Mouse (Mus musculus) liver (tissue): ENCODE results near the gene Plcb2.

Source experiments
- DNase-seq: peaks from one replicate; pipeline ENCODE4 v3.0.0-alpha.2; 2020; ENCODE audit warnings: mixed read lengths

Gene Plcb2

DNA sequence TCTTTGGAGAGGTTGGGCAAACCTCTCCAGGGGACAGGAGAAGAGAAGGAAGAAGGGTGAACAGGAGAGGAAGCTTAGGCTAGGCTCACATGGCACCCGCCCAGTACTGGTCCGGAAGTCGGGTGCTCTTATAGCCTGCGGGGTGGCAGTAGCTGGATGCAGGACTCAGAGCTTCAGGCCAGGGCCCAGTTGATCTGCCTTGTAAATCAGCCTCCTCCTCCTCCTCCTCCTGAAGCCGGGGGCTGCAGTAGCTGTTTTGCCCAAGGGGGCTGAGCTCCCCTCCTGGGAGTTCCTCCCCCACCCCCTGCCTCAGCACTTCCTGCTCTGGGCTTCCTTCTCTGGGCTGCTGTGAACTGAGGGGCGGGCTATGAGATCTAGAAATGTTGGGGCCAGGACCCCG is at the start of gene Plcb2:
Plcb2 (minus strand) TSS at position 102 of the 400 bp plus-strand sequence.
- DNase-seq, result no peak

DNA sequence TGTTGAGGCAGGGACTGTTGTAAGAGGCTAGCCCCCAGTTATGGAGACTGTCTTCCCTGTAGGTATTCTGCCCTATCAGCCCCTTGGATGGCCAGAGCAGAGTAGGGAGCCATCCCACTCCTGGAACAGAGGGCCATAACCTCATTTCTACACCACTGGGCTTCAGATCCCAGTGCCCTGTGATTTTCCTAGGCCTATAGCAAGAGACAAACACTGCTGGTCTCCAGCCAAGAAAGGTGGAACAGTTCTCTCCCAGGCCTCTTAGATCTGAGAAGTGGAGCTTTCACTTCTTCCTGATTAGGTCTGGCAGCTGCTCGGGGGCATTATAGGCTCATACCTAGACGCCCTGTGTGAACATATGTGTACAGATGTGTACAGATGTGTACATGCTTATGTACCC is 48.1 kb upstream of the Plcb2 start:
- no peak for DNase-seq

DNA sequence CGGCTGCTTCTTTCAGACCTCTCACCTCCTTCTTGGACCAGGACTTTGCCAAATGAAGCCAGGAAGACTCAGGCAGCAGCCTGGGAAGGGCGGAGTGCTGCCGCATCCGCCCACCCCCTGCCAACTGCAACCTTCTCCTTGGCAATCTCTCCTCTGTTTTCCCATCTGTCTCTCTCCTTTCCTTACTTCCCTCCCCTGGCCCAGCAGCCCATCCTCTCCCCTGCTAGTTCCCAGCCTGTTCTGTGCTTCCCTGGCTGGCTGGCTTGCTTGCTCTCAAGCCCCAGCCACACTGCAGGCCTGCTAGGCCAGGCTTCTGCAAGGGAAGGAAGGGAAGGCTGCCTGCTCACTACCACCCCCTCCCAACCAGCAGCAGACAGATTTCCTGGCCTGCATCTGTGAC is 47.6 kb upstream of the Plcb2 start:
- DNase-seq, result no peak

DNA sequence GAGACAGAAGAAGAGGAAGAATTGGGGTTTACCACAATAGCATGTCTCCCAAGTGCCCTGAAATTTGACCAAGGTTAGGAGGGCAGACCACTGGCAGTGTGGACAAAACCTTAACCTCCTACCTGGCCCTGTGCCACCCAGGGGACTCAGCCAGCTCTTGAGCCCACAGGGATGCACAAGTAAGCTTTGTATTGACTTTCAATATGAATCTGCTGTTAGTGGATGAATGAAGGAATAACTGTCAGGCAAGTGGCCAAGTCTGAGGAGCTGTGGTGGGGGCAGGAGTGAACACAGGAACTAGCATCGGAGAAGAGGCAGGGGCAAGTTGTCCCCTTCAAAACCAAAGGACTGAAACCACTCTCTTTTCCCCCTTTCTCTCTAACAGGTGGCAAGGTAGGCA is 47.2 kb upstream of the Plcb2 start:
- DNase-seq, result no peak

DNA sequence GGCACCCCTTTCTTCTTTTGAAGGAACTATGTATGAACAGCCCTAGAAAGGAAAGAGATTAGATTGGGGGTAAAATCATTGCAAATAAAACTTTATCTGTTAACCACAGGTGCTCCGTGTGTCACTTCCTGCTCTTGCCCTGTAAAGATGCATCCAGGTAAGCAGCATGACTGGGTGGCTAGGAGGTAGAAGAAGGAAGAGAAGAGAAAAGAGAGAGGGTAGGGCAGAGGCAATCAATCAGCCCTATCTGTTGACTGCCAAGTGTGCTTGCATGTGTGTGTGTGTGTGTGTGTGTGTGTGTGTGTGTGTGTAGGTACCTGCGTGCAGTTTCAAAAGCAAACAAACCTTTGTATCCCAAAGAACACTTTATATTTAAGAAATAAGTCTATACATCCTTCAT is 46.3 kb upstream of the Plcb2 start:
- no peak for DNase-seq

DNA sequence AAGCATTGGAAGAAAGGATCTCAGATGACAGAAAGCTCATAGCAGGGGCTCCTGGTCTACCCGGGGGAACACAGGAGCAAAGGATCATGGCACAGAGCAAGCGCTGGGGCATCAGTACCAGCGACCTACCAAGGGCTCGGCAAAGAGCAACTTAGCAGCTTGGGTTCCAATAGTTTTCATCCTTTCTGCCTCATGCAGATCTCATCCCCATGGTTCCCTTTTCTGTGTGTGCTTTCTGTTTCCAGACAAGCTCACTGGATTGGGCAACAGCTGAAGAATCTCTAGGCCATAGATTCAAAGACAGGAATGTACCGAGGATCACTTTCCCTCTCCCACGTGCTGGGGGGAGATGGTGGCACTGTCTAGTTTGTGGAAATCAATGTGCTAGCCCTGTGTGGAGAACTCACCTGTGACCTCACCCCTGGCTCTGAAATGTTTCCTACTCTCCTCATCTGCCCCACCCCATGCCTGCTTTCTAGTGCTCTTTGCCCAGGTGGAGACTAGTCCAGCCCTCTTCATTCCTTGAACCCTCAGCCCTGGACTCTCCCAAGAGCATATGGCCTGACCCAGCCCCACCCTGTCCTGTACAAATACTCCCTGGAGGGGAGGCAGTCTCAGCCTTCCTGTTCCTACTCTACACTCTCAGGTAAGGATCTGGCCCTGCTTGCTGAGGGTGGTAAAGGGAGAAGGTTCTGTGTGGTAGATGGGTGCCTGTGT is 44.1 kb upstream of the Plcb2 start, which contains the start of gene Phgr1:
Phgr1 (plus strand) TSS at position 612 of the 717 bp plus-strand sequence.
- no peak for DNase-seq

DNA sequence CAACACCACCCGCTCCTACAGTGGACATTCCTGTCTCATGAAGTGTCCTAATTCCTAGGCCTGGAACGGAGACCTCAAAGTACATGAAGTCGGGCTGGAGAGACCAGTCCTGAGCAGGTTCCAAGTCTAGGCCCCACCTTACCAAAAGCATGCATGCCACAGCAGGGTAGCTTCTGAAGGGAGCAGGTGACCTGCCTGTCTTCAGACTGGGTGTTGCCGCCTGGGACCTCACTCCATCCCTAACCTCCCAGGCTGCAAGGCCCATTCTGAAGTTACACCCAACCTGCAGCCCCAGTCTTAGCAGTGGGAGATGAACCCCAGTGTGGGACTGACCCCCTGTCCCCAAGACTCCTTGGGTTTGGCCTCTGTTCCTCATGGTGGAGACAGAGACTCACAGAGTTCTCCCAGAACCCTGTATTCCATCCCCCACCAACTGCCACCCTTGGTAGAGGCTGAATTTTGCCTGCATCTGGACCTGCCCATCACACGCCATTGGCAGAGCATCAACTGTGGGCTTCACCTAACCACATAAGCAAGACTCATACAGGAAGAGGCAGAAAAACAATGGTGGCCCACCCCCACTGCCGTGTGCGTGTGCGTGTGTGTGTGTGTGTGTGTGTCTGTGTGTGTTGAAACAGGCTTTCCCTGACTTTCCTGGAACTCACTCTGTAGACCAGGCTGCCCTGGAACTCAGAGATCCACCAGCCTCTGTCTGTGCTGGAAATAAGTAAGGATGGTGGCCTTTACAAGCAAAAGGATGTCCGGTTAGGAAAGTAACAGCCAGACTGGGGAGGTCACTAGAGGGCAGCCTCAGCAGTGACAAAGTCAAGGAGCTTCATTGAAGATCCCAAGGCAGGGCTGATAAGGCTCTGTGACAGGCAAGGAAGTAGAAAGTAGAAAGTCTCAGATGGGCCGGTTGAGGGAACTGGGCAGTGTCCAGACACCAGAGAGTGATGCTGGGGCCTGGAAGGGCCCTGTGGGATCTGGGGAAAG is 38.1 kb upstream of the Plcb2 start:
- peak; percentile 37 for DNase-seq

DNA sequence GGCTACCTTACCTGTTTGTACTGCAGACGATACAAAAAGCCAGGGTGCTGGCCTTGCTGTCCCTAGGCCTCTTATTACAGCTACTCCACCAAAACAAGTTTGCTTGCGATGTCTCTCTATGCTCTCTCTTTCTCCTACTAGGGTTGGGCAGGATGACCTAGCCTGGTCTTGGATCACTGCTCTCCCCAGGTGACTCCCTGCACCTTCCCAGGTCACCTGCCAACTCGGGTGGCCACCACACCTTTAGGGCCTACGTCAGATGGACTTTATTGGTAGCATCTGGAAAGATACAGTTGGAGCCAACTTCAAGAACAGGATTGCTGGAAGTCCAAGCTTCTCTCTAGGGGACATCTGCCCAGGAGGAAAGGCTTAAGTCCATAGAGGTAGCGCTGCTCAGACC is 36.6 kb upstream of the Plcb2 start:
- no peak for DNase-seq

DNA sequence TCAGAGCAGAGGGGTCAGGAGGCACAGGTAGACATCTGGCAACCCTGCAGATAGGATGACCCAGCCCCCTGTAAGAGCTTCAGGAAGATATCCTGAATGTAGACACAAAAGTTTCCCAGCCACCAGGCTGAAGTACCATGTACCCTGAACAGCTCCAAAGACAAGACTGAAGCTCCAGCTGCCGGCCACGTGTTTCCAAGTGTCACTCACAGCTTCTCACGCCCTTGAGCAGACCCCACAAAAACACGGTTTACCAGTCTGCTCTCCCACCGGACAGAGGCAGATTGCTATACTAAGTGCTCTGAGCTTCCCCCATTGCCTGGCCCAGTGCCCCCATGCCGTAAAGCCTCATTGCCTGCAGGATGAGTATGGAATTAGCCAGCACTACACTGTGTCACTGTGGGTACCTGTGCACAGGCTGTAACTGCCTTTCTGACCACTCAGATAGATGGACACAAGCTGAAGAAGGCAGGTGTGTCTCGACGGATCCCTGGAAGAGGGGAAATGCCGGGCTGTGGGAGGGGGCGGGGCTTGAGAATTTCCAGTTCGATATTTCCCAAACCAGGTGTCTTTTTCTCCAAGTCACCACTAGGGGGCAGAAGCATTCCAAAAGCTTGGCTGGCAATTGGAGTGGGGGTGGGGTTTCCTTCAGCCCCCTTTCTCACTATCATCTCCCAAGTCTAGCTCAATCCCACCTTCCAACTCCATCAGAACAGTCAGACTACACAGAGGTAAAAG is 36.0 kb upstream of the Plcb2 start:
- DNase-seq, result peak; percentile 60

DNA sequence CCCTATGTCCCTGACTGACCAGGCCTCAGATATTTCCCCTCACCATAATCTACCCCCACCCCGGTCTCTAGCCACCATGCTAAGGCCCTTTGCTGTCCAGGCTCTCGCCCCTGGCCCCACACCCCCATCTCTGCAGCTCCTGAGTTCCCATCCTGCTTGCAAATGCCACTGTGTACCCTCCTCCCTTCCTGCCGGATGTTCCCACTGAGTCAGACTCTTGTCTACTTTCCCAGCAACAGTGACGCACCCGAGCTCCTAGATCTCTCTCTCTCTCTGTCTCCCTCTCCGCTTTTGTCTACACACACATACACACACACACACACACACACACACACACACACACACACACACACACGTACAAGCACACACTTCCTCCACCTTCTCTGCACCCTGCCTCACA is 35.2 kb upstream of the Plcb2 start:
- no peak for DNase-seq

DNA sequence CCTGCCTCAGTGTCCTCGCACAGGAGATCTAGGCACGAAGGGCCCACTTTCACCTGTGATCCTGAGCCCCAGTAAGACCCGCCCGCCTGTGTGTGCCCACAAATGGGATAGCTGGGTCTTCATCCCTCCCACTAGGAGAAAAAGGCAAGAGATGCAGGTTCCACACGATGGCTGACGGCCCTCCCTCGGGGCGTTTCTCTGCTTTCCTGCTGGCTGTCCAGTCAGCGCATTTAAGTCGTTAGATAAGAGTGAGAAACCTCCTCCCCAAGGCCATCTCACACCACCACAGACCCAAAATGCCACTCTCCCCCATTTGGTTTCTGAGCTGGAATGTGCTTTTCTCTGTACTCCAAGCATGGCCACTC is 34.5 kb upstream of the Plcb2 start:
- no peak for DNase-seq

DNA sequence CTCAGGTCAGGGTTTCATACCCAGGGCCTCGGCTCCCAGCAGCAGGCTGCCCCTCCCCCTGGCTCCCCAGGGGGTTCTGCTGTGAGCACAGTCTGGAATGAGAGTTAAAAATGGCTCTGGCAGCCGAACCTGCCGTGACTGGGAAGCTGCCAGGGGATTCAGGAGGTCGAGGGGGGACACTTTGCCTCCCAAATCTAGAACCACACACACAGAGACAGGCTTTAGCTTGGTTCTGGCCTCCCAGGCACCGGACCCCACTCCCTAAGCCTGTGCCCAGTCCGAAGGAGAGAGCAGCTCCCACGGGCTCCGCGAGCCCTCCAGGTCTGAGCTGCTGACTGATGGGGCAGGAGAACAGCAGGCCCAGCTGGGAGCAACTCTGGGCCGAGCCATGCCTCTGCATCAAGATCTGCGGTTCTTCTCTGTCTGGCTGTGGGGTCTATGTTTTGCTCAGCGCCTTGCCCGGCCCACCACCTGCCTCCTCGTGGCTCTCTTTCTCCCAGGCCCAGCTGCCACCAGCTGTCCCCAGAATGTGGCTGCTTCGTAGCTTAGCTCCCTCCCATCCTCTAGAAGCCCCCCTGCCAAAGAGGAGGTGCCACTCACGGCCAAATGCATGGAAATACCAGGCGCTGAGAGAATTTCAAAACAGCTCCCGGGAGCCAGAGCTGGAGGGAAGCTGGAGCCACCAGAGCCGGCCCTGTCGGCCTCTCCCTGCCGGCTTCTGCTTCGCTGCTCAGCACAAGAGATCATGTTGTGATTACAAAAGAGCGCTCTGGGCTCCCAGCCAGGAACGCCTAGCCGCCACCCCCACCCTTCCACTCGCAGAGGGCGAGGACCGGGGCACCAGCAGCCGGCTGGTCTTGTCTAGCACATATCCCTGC is 33.9 kb upstream of the Plcb2 start, which contains the start of gene Ccdc9b:
Ccdc9b (minus strand) TSS at position 756 of the 878 bp plus-strand sequence.
- peak; percentile 88 for DNase-seq

DNA sequence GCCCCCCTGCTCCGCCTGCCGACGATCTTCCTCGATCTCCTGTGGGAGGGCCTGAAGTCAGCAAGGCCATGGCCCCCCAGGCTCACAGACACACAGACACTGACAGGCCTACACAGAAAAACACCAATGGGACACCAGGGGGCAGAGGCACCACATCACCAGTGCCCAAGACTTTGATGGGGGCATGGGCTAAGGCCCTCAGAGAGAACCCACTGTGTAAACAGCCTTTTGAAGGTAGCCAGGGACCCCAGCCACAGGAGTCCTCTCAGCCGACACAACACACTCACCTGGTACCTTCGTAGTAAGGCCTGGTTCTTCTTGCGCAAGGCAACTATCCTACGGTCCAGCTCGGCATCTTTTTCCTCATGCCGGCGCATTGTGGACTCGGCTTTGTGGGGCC is 33.1 kb upstream of the Plcb2 start:
- no peak for DNase-seq

DNA sequence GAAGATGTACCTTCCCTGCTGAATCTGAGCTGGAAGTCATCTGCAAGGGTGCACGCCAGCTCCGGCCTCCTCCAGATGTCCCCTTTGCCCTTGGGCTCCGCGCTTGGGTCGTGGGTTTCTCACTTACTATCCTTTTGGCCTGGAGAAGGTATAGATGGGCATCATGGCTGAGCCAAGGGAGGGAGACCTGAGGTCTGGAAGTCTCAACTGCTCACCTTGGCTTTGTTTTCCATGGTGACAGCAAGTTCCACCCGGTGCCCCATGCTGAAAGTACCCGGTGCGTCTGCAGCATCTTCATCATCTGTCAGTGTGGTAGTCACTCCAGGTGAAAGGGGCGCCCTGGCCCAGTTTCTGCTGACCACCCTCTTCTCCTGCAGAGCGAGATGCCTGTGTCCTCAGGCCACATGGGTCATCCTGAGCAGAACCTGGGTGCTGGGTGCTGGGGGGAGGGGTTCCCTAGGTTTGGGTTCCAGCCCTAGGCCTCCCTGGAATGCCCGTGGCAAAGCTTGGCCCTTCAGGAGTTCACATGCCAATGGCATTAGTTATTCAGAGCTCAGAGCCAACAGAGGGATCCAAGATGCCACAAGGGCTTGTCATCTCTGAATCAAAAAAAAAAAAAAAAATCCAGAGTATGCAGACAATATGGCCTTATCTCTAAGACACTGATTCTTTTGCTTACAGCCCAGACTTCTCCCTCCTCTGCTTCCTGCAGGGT is 32.2 kb upstream of the Plcb2 start:
- DNase-seq, result no peak

DNA sequence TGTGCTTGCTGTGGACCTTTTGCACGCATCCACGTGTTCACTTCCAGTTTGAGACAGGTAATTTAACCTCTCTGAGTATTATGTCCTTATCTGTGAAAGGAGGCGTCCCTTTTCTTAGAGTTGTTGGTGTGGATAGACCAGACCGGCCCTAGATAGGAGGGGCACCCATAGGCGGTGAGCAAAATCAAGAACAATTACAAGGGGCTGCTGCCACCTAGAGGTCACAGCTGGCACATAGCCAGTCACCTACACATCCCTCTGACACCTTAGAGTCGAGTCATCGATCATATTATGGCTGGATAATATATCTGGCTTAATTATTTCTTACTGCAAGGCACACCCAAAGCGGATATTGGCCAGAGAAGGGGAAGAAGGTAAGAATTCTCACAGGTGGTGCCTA is 31.6 kb upstream of the Plcb2 start:
- DNase-seq, result peak; percentile 83

DNA sequence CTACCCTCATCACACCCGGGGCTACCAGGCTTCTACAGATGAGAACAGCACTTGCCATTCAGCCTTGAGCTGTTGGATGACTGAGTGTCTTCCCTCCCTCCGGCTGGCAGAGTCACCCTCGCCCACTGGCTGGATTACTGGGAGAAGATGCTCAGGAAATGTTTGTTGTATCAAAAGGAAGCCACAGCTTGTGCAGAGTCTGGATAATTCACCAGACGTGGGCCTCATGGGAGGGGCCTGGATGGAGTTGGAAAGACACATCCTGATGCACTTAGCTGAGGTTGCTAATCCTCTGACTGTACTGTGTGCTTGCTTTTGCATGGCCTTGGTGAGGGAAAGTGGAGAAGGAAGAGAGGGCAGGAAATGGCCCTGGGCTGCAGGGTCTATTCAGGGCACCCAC is 27.9 kb upstream of the Plcb2 start:
- DNase-seq, result no peak

DNA sequence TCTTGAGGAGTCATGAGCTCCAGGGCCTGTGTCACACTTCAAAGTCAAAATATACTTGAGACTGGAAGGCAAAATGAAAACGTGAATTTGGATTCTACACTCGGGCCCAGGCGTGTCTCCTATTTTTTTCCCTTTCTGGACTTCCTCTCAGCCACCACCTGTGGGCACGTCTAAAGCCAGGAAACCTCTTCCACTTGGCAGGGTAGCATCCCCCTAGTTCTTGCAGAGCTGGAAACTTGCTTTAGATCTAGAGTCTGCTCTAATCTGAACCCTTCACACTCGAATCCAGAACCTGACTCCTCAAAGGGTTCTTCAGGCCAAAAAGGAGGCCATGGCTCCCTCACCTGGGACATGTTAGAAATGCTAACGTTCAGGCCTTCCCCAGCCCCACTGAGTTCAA is 27.2 kb upstream of the Plcb2 start:
- no peak for DNase-seq

DNA sequence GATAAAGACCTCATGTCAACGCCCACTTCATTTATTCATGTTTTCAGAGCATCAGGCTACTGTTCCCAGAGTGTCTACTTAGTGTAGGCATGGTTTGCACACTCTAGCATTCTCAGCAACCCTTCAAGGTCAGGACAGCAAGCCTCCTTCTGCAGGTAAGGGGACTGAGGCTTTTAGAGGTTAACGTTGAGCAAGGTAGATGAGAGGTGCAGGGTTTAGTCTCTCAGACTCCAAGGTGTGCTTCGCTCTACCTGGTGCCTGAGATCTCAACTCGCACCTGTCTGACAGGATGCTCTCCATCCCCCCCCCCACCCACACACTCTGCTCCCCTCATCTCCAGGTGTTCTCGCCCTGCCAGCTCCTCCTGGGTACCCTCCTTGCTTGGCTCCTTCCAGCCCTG is 25.9 kb upstream of the Plcb2 start:
- DNase-seq, result no peak

DNA sequence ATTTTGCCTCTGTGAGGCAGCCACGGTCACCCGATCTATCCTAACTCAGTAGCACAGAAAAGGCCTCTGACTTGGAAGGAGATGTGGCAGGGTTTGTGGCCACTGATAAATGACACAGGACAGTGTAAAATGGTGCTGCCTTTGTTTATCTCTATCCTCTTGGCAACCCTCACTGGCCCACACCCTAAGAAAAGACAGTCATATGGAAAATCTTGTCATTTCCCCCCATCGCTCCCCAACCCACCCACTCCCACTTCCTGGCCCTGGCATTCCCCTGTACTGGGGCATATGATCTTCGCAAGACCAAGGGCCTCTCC is 24.5 kb upstream of the Plcb2 start:
- peak; percentile 47 for DNase-seq

DNA sequence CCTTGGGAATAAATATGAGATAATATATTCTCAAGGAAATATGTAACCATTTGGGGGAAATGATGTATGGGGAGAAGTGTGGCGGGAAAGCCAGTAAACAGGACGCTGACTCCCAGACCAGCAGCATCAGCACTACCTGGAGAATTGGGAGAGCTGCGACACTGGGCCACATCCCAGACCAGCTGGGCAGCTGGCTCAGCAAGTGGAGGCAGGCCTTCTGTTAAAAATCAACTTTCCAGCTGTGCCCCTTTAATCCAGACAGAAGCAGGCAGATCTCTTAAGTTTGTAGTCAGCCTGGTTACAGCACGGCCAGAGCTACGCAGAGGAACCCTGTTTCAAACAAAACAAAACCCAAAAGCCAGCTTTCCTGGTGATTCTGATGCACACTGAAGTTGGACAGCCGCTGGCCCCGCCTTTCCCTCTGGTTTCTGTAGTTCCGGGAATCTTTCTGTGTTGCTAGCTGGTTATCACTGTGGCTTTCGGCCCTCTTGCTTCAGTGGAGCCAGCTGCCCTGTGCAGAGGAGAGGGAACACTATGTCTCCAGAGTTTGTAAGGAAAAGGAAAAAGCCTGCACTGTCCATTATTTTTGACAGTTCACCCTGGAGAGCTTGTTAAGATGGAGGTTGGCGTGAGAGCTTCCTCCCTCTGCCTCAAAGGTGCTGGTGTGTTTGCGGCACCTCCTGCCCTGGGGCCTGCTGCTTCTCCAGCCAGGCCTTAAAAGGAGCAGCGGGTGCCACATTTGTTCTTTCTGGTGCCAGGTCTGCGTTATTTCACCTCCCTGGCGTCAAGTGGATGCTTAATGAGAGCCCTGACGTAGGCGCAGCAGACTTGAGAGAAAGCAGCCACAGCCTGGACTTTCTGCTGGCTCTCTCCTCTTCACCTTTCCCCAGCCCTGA is 23.9 kb upstream of the Plcb2 start:
- DNase-seq, result peak; percentile 64

DNA sequence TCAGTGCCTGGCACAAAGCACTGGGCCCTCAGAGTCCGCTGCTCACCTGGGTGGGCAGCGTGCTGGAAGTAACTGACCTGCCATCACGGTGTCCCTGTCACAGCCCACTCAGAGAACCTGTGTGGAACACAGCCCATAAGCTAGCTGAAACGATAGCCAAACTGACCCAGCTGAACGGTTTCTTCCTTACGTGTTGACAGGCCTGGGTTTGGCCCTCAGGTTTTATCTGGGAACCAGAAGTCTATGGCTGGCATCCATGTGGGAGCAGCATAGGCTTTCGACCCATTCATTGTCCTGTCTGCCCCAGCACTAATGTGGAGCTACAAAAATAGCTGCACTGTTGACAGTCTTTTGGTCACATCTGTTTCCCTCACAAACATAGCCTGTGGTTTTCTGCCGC is 22.2 kb upstream of the Plcb2 start:
- no peak for DNase-seq
